Mouse (Mus musculus): Measurements from ENCODE around the gene Psmb5.

GRCm38 (mm10) chr14:54568694-54569414 is 49.0 kb downstream of the Psmb5 start:
- TF ChIP-seq CTCF (IDR thresholded peaks at IDR 0.05; ENCODE audit: low read depth) (peak; percentile 89), EP300 (IDR thresholded peaks at IDR 0.05; ENCODE audit: low read depth) (no peak)
